Mouse (Mus musculus) G1E (cell line): ENCODE measurements around the gene Dhcr7.

Source experiments
- CTCF ChIP-seq: IDR thresholded peaks from 2 replicates; pipeline ENCODE4 v1.5.1; 2012; ENCODE audit warnings: low read depth, low read length, inconsistent platforms, mixed read lengths
- GATA1 ChIP-seq: IDR thresholded peaks from 2 replicates; pipeline ENCODE4 v1.6.1; 2012; ENCODE audit warnings: borderline replicate concordance, low read length, inconsistent platforms, mixed read lengths
- GATA2 ChIP-seq: IDR thresholded peaks from 2 replicates; pipeline ENCODE4 v1.6.1; 2012; ENCODE audit warnings: low read depth, low read length, inconsistent platforms, borderline replicate concordance
- POLR2AphosphoS5 ChIP-seq: IDR thresholded peaks from 2 replicates; pipeline ENCODE4 v1.6.1; 2012; ENCODE audit warnings: low read depth, low read length, inconsistent platforms; ENCODE audit not compliant: insufficient replicate concordance
- TAL1 ChIP-seq: conservative IDR thresholded peaks from 2 replicates; pipeline ENCODE4 v1.6.1; 2012; ENCODE audit warnings: low read depth, low read length, inconsistent platforms, mixed read lengths

DNA sequence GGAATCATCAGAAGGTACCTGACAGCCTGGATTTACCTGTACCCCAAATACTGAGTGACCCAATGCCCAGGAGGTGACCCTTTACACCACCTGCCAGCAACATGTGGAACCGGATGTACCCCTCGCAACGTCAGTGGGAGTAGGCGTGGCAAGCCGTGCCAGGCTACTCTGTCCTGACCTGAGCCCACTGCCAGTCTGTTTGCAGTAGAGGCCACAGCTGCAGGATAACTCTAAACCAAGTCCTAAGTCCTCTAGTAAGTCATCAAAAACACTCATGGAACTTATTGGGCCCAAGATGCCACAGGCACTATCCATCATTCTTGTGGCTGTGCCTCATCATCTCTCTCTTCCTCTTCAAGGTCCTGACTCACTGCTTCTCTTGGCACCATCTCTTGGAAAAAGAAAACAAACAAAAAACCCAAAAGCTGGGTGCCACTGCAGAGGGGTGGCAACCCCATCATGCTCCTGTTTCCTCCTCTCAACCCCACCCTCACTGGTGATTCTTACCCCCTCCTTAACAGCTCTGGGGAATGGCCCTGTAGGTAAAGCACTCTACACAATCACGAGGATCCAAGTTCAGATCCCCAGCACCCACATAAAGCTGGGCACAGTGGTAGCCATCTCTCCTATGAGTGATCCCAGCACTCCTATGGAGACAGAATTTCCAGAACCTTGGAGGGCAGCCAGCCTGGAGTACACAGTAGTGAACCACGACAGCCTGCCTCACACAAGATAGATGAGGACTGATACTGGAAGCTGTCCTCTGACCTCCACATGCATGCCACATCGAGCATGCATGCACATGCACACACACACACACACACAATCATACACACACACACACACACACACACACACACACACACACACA is 21.5 kb upstream of the Dhcr7 start:
- no peak for TF ChIP-seq GATA1
- TF ChIP-seq CTCF = no peak
- TF ChIP-seq TAL1 = no peak
- no peak for TF ChIP-seq POLR2AphosphoS5
- no peak for TF ChIP-seq GATA2
